Mouse (Mus musculus) embryonic fibroblast, embryonic 13.5 days (primary cell): Measurements from ENCODE around the gene Ston2.

ENCODE experiments used
- CTCF ChIP-seq: IDR thresholded peaks from 2 replicates; pipeline ENCODE4 v1.5.1; 2011; ENCODE audit warnings: mild to moderate bottlenecking, control low read depth, low read length, moderate library complexity, borderline replicate concordance; ENCODE audit not compliant: insufficient read depth
- POLR2A ChIP-seq: IDR thresholded peaks from 2 replicates; pipeline ENCODE4 v1.6.1; 2011; ENCODE audit warnings: low read depth, mild to moderate bottlenecking, control low read depth, low read length, moderate library complexity

GRCm38 (mm10) chr12:91641133-91641532 is 147.1 kb downstream of the Ston2 start:
- TF ChIP-seq CTCF = no peak
- no peak for TF ChIP-seq POLR2A
